Mouse (Mus musculus) liver, embryonic 11.5 days (tissue): ENCODE measurements around the gene Rps26. TPM values are rescaled to one million over a fixed set of nuclear protein-coding genes. Genes with fewer than 3 reads are reported as not detected.

ENCODE experiments used
- ATAC-seq: fragments of 200-750 bp; cut with Nextera tagmentation; replicated peaks from 2 replicates; pipeline ENCODE4 v1.8.0; 2017; ENCODE audit warnings: moderate number of reproducible peaks, mild to moderate bottlenecking, moderate TSS enrichment, moderate library complexity; ENCODE audit not compliant: low FRiP score
- DNase-seq: peaks from one replicate; pipeline ENCODE4 v3.0.0-alpha.2; 2017; ENCODE audit warnings: low spot score
- H3K27ac ChIP-seq: fragments of 300-500 bp; sonication (generic); 2 replicates; pipeline ENCODE4 v1.5.1; 2014; ENCODE audit warnings: mild to moderate bottlenecking, low read depth, low read length, control low read depth
- H3K27me3 ChIP-seq: fragments of 300-500 bp; sonication (generic); replicated peaks from 2 replicates; pipeline ENCODE4 v1.6.1; 2014; ENCODE audit warnings: low read length, mixed read lengths; ENCODE audit not compliant: control insufficient read depth, insufficient read depth
- H3K36me3 ChIP-seq: fragments of 300-500 bp; sonication (generic); 2 replicates; pipeline ENCODE4 v1.6.1; 2014; ENCODE audit warnings: mild to moderate bottlenecking, low read length, moderate library complexity, mixed read lengths; ENCODE audit not compliant: control insufficient read depth, insufficient read depth
- H3K4me1 ChIP-seq: fragments of 300-500 bp; sonication (generic); replicated peaks from 2 replicates; pipeline ENCODE4 v1.6.1; 2014; ENCODE audit warnings: low read length, mixed read lengths; ENCODE audit not compliant: control insufficient read depth, insufficient read depth
- H3K4me2 ChIP-seq: fragments of 300-500 bp; sonication (generic); 2 replicates; pipeline ENCODE4 v1.6.1; 2014; ENCODE audit warnings: mild to moderate bottlenecking, control low read depth, moderate library complexity
- H3K4me3 ChIP-seq: fragments of 300-500 bp; sonication (generic); 2 replicates; pipeline ENCODE4 v1.5.1; 2014; ENCODE audit warnings: low read depth, low read length, control low read depth
- H3K9ac ChIP-seq: fragments of 300-500 bp; sonication (generic); 2 replicates; pipeline ENCODE4 v1.6.1; 2014; ENCODE audit warnings: low read depth, low read length, control low read depth
- H3K9me3 ChIP-seq: fragments of 300-500 bp; sonication (generic); 2 replicates; pipeline ENCODE4 v1.6.1; 2016; ENCODE audit warnings: low read length, inconsistent platforms, mixed read lengths; ENCODE audit not compliant: control insufficient read depth
- WGBS: fragments of 180-500 bp; shearing (Covaris S2); extraction: QIAGEN DNeasy Blood & Tissue Kit; methylation state at CpG from one replicate; pipeline ENCODE4 v1.1.7; 2014; 5-methylcytosine and 5-hydroxymethylcytosine counted together
- polyA plus RNA-seq: library from polyadenylated mRNA; unstranded; fragments of >200 nt; fragmentation: Nextera tagmentation; extraction: Ambion mirVana; gene quantifications from 2 replicates; pipeline ENCODE4 v1.2.1, GENCODE M21; 2014

The Rps26 gene
- polyA plus RNA-seq, 1 experiment from 2014 or later = 955 TPM

DNA sequence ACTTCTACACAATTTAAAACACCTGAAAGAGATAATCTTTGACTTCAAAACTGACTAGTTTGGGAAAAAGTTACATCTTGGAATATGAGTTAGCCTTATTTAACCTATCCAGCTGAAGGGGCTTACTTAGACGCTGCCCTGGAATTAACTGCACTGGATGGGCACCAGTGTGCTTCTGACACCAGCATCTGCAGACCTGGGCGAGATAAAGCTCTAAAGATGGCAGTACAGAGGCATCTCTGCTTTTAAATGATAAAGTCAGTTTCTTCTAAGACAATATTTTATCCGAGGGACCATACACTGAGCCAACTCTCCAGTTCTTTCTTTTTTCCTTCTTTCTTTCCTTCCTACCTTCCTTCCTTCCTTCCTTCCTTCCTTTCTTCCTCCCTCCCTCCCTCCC lies 38.3 kb upstream of the Rps26 start:
- Histone ChIP-seq H3K9me3 (no peaks in the 10 kb centered on the region), H3K9ac (no peak overlapping the region), H3K36me3 (no peaks in the 10 kb centered on the region), H3K4me3 (no peak overlapping the region), H3K4me1 (peaks cover 10% of the 10 kb centered on the region; the same call in 1 of the 2 replicates), H3K27ac (no peak overlapping the region), H3K4me2 (no peak overlapping the region), H3K27me3 (peaks cover 11% of the 10 kb centered on the region; the same call in 1 of the 2 replicates)
- ATAC-seq (peak; percentile 85), DNase-seq (no peak)
- WGBS = 51% methylated on average over 3 of the region's 3 CpGs

GRCm38 (mm10) chr10:128663441-128664220 lies 37.1 kb upstream of the Rps26 start:
- no peak overlapping the region for H3K4me3 ChIP-seq
- H3K27me3 ChIP-seq = 0 out of 2 replicates have a peak, but pooled peaks cover 4% of the 10 kb centered on the region
- 0 out of 2 replicates have a peak, but pooled peaks cover 6% of the 10 kb centered on the region for H3K4me1 ChIP-seq
- ATAC-seq (no peak), DNase-seq (no peak)
- H3K9me3 ChIP-seq = no peaks in the 10 kb centered on the region
- H3K9ac ChIP-seq = no peak overlapping the region
- 36% methylated on average over 5 of the region's 5 CpGs for WGBS
- H3K36me3 ChIP-seq = no peaks in the 10 kb centered on the region
- H3K4me2 ChIP-seq = no peak overlapping the region
- no peak overlapping the region for H3K27ac ChIP-seq

- 0 out of 2 replicates have a peak, but pooled peaks cover 6% of the 10 kb centered on the region for H3K4me1 ChIP-seq
- H3K4me3 ChIP-seq = no peak overlapping the region
- H3K9me3 ChIP-seq = no peaks in the 10 kb centered on the region
- no peak overlapping the region for H3K4me2 ChIP-seq
- no peak overlapping the region for H3K9ac ChIP-seq
- ATAC-seq (no peak), DNase-seq (no peak)
- no peak overlapping the region for H3K27ac ChIP-seq
- H3K27me3 ChIP-seq = no peaks in the 10 kb centered on the region
- no peaks in the 10 kb centered on the region for H3K36me3 ChIP-seq
Measured at GRCm38 (mm10) chr10:128662465-128662864, 35.9 kb upstream of the Rps26 start.

- H3K9me3 ChIP-seq = no peaks in the 10 kb centered on the region
- DNase-seq (no peak), ATAC-seq (no peak)
- no peak overlapping the region for H3K9ac ChIP-seq
- H3K4me2 ChIP-seq = no peak overlapping the region
- WGBS = 58% methylated on average over 9 of the region's 9 CpGs
- no peak overlapping the region for H3K27ac ChIP-seq
- peaks cover 8% of the 10 kb centered on the region; the same call in 1 of the 2 replicates for H3K4me1 ChIP-seq
- H3K36me3 ChIP-seq = no peaks in the 10 kb centered on the region
- no peak overlapping the region for H3K4me3 ChIP-seq
- no peaks in the 10 kb centered on the region for H3K27me3 ChIP-seq
Measured at GRCm38 (mm10) chr10:128659490-128659889, 32.9 kb upstream of the Rps26 start.

DNA sequence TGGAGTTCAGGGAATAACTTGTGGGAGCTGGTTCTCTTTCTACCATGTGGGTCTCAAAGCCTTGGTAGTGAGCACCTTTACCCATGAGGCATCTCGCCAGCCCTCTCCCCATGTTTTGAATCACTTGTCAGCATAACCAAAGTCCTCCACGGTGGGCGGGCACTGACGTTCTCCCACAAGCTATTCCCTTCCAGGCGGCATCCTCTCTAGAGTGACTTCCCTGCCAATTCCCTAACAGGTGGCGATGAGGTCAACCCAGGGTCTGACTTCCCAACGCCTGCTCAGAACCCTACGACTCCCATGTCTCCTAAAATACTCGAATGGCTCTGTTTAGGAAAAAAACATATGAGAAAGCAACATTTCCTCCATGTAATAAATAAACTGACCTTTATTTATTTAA lies 31.3 kb upstream of the Rps26 start:
- Histone ChIP-seq H3K4me2 (no peak overlapping the region), H3K27me3 (no peaks in the 10 kb centered on the region), H3K4me1 (peaks cover 4% of the 10 kb centered on the region; the same call in 1 of the 2 replicates), H3K4me3 (no peak overlapping the region), H3K36me3 (no peaks in the 10 kb centered on the region), H3K27ac (no peak overlapping the region), H3K9ac (no peak overlapping the region), H3K9me3 (no peaks in the 10 kb centered on the region)
- 55% methylated on average over 9 of the region's 9 CpGs for WGBS
- ATAC-seq (no peak), DNase-seq (no peak)

- Histone ChIP-seq H3K4me2 (no peak overlapping the region), H3K4me3 (no peak overlapping the region)
- 84% methylated on average over 1 of the region's 1 CpGs for WGBS
Measured at GRCm38 (mm10) chr10:128656731-128657130, 30.2 kb upstream of the Rps26 start.

GRCm38 (mm10) chr10:128655254-128655653 lies 28.7 kb upstream of the Rps26 start:
- Histone ChIP-seq H3K4me3 (no peak overlapping the region), H3K36me3 (no peaks in the 10 kb centered on the region), H3K4me1 (peaks cover 4% of the 10 kb centered on the region; the same call in 1 of the 2 replicates), H3K9me3 (no peaks in the 10 kb centered on the region), H3K9ac (no peak overlapping the region), H3K27me3 (no peaks in the 10 kb centered on the region), H3K4me2 (no peak overlapping the region), H3K27ac (no peak overlapping the region)
- DNase-seq (no peak), ATAC-seq (peak; percentile 71)
- WGBS = 52% methylated on average over 3 of the region's 3 CpGs

More at GRCm38 (mm10) chr10:128656731-128657130, 30.2 kb upstream of the Rps26 start:
- Histone ChIP-seq H3K4me1 (peaks cover 4% of the 10 kb centered on the region; the same call in 1 of the 2 replicates), H3K36me3 (no peaks in the 10 kb centered on the region), H3K9me3 (no peaks in the 10 kb centered on the region), H3K27ac (no peak overlapping the region), H3K9ac (no peak overlapping the region), H3K27me3 (no peaks in the 10 kb centered on the region)
- no peak for ATAC-seq
- DNase-seq = no peak

DNA sequence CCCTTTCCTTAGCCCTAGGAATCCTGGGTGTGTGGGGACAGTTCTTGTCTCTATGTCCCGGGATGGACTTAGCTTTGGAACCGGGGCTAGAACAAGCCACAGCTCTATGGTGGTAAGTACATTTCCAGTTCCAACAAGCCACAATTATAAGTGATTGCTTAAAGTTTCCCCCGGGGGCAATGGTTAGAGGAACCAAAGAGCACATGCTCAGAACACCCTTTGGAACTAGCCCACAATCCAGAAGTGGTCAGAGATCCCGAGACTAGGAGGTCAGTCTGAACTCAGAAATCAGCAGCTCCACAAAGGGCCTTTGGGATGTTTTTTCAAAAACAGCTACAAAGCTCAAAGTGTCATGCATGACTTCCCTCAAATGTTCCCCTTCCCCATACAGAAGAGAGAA lies 27.3 kb upstream of the Rps26 start:
- DNase-seq (no peak), ATAC-seq (no peak)
- Histone ChIP-seq H3K4me1 (peaks cover 4% of the 10 kb centered on the region; the same call in 1 of the 2 replicates), H3K36me3 (no peaks in the 10 kb centered on the region), H3K9ac (no peak overlapping the region), H3K27me3 (no peaks in the 10 kb centered on the region), H3K4me3 (no peak overlapping the region), H3K9me3 (no peaks in the 10 kb centered on the region), H3K4me2 (no peak overlapping the region), H3K27ac (no peak overlapping the region)
- WGBS = 68% methylated on average over 4 of the region's 4 CpGs
